Mouse (Mus musculus) stomach, postnatal 0 days (tissue): ENCODE data around the gene Lgi1.

Experiments used
- CTCF ChIP-seq: IDR thresholded peaks from 2 replicates; pipeline ENCODE4 v1.5.1; 2016; ENCODE audit warnings: antibody characterized with exemption, low read depth, mild to moderate bottlenecking, moderate library complexity
- EP300 ChIP-seq: optimal IDR thresholded peaks from 2 replicates; pipeline ENCODE3; 2016; ENCODE audit warnings: antibody characterized with exemption

DNA sequence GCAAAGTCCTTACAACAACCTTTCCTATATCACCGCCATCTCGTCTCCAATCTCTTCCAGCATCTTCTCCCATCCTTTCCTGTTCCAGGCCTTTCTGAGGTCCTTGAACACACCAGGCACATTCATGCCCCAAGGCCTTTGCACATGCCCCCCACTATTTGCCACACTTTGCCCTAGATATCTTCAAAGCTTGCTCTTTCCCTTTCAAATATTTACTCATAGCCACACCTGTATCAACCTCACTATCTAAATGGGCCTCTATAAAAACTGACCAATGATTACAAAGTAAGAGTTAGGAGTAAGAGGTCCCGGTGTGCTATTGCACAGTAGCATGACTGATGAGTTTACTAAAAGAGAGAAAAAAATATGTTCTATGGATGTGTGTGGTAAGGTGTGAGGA, 73.0 kb downstream of the Lgi1 start:
- TF ChIP-seq CTCF (no peak), EP300 (no peak)
